Mouse (Mus musculus) small intestine, adult 10 weeks (tissue): ENCODE results near the gene Hist1h2ao. TPM values are rescaled to one million over a fixed set of nuclear protein-coding genes. Genes with fewer than 3 reads are reported as not detected.

Experiments used
- polyA plus RNA-seq: library from polyadenylated mRNA; stranded (reverse); fragments of 350-450 nt; fragmentation: Illumina TruSeq; extraction: RNeasy Lipid Tissue Mini Kit (QIAGEN cat#74804); gene quantifications from one replicate; pipeline ENCODE4 v1.2.3, GENCODE M21; 2014; ENCODE audit warnings: low replicate concordance

The Hist1h2ao gene
- not detected for polyA plus RNA-seq

DNA sequence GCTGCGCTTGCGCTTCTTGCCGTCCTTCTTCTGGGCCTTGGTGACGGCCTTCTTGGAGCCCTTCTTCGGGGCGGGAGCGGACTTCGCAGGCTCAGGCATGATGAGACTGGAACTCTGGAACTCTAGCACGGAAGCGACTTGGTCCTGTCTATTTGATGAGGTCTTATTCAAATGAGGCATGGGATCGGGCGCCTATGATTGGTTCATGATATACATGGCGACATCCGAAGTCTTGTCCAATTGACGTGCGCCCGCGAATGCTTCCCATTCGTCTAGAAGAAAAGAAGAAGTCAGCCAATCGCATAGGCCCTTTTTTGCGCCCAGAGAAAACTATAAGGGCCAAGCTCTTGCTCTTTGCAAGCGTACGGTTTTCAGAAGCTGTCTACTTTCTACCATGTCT lies at the start of gene Hist1h2ao, which contains the start of gene Hist1h2bq:
Hist1h2ao (plus strand) TSS at position 393 of the 400 bp plus-strand sequence.
Hist1h2bq (minus strand) TSS at position 125 of the 400 bp plus-strand sequence.

DNA sequence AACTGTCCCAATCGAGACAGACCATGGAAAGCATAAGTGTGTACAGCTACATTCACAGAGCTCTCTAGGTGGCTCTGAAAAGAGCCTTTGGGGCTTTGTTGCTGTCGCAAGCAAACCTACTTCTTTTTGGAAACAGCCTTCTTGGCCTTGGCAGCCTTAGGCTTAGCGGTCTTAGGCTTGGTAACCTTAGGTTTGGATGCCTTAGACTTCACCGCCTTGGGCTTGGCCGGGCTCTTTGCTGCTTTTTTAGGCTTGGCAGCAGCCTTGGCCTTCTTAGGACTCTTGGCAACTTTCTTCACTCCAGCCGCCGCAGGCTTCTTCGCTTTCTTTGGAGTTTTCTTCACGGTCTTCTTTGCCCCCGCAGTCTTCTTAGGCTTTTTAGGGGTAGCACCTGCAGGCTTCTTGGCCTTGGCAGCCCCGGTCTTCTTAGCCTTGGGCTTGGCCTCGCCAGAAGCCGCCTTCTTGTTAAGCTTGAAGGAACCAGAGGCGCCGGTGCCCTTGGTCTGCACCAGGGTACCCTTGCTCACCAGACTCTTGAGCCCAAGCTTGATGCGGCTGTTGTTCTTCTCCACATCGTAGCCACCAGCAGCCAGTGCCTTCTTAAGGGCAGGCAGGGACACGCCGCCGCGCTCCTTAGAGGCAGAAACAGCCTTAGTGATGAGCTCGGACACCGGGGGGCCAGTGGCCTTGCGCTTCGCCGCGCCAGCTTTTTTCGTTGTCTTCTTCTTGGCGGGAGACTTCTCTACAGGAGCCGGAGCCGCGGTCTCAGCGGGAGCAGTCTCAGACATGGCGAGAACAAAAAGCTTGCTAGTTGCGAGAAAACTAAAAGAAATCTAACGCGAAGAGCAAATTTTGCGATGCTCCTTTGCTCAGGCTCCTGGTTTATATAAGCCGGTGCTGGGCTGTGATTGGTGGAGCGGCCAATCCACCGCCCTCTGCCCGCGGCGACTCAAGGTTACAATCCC lies 30.2 kb upstream of the Hist1h2ao start, which contains the start of gene Hist1h1b:
Hist1h1b (minus strand) TSS at position 859 of the 965 bp plus-strand sequence.

DNA sequence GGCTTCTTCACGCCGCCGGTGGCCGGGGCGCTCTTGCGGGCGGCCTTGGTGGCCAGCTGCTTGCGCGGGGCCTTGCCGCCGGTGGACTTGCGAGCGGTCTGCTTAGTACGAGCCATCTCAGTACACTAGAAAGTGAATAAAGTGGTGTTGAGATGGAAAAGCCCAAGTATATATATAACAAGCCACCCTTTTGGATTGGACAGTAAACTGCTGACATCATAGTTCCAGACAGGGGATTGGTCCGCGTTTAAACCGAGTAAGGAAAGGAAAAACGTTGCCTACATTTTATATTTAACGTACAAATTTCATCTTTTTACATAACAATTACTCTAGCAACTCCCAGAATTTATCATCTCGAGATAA lies 27.0 kb upstream of the Hist1h2ao start, which contains the start of gene Hist1h3i:
Hist1h3i (minus strand) TSS at position 116 of the 363 bp plus-strand sequence.

DNA sequence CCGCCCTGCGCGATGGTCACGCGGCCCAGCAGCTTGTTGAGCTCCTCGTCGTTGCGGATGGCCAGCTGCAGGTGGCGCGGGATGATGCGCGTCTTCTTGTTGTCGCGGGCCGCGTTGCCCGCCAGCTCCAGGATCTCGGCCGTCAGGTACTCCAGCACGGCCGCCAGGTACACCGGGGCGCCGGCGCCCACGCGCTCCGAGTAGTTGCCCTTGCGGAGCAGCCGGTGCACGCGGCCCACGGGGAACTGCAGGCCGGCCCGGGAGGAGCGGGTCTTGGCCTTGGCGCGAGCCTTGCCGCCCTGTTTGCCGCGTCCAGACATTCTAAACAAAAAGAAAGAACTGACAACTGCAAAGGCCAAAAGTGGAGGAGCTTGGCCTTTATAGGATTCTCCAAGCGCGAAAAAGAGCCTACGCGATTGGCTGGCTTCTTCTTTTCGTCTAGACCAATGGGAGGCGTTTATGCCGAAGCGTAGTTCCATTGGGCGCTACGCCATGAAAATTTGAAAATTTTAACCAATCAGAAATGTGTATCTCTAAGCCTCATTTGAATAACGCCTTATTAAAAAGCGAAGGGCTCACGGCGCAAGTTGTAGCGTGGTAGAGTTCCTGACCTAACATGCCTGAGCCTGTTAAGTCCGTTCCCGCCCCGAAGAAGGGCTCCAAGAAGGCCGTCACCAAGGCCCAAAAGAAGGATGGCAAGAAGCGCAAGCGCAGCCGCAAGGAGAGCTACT lies 23.2 kb upstream of the Hist1h2ao start, which contains the start of the genes Hist1h2an and Hist1h2bp:
Hist1h2an (minus strand) TSS at position 320 of the 731 bp plus-strand sequence.
Hist1h2bp (plus strand) TSS at position 563 of the 731 bp plus-strand sequence.

DNA sequence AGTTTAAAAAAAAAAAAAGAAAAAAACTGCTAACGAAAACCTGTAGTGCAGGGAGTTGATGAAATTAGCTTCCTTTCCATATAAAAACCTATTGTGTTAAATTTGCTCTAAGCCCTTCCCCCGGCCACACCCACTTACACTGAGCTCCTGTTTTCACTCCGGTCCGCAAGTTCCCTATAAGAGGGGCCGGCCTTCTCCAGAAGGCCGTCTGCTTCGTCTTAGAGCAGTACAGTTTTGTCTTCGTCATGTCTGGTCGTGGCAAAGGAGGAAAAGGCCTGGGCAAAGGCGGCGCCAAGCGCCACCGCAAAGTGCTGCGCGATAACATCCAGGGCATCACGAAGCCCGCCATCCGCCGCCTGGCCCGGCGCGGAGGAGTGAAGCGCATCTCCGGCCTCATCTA lies 1.3 kb downstream of the Hist1h2ao start, which contains the start of gene Hist1h4m:
Hist1h4m (plus strand) TSS at position 208 of the 400 bp plus-strand sequence.

DNA sequence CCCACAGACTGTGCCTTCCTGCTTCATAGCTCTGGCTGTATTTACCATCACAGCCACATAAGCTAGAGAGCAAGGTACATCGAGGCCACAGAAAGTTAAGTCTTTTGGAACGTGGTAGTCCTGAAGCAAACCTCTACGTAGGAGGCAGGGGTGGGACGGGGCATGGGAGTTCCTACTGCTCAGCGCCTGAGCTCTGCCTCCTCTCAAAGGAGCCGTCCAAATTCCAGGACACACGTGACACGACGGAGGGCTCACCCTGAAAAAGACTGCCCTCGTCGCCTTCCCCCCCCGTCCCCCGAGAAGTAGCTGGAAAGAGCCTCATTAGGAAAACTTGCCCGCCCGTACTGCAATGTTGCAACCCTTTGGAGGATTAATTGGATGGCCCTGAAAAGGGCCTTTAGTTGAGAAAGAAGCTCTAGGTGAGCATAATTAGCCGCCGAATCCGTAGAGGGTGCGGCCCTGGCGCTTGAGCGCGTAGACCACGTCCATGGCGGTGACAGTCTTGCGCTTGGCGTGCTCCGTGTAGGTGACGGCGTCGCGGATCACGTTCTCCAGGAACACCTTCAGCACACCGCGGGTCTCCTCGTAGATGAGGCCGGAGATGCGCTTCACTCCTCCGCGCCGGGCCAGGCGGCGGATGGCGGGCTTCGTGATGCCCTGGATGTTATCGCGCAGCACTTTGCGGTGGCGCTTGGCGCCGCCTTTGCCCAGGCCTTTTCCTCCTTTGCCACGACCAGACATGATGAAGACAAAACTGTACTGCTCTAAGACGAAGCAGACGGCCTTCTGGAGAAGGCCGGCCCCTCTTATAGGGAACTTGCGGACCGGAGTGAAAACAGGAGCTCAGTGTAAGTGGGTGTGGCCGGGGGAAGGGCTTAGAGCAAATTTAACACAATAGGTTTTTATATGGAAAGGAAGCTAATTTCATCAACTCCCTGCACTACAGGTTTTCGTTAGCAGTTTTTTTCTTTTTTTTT lies 21.4 kb downstream of the Hist1h2ao start, which contains the start of gene Hist1h4n:
Hist1h4n (minus strand) TSS at position 779 of the 977 bp plus-strand sequence.

DNA sequence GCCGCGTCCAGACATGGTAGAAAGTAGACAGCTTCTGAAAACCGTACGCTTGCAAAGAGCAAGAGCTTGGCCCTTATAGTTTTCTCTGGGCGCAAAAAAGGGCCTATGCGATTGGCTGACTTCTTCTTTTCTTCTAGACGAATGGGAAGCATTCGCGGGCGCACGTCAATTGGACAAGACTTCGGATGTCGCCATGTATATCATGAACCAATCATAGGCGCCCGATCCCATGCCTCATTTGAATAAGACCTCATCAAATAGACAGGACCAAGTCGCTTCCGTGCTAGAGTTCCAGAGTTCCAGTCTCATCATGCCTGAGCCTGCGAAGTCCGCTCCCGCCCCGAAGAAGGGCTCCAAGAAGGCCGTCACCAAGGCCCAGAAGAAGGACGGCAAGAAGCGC lies 23.2 kb downstream of the Hist1h2ao start, which contains the start of the genes Hist1h2ap and Hist1h2br:
Hist1h2ap (minus strand) TSS at position 47 of the 400 bp plus-strand sequence.
Hist1h2br (plus strand) TSS at position 283 of the 400 bp plus-strand sequence.

Other genes starting within 250 kb of the Hist1h2ao start
- gene Olfr1364, start 228.7 kb upstream of the Hist1h2ao start, polyA plus RNA-seq: not detected
- not detected for gene Olfr1362, start 196.4 kb upstream of the Hist1h2ao start, polyA plus RNA-seq
- gene Olfr11, start 167.9 kb upstream of the Hist1h2ao start, polyA plus RNA-seq: not detected
- gene Olfr1361, start 147.1 kb upstream of the Hist1h2ao start, polyA plus RNA-seq: not detected
- gene Olfr1360, start 133.1 kb upstream of the Hist1h2ao start, polyA plus RNA-seq: not detected
- gene Olfr1359, start 112.4 kb upstream of the Hist1h2ao start, polyA plus RNA-seq: not detected
- not detected for gene Hist1h2bl, start 94.3 kb upstream of the Hist1h2ao start, polyA plus RNA-seq
- gene Hist1h2ai, start 94.0 kb upstream of the Hist1h2ao start, polyA plus RNA-seq: not detected
- not detected for gene Hist1h3h, start 92.8 kb upstream of the Hist1h2ao start, polyA plus RNA-seq
- not detected for gene Hist1h2bm, start 88.4 kb upstream of the Hist1h2ao start, polyA plus RNA-seq
- 1.7 TPM for gene Hist1h4j, start 75.4 kb upstream of the Hist1h2ao start, polyA plus RNA-seq
- not detected for gene Hist1h4k, start 60.0 kb upstream of the Hist1h2ao start, polyA plus RNA-seq
- not detected for gene Hist1h2ak, start 56.6 kb upstream of the Hist1h2ao start, polyA plus RNA-seq
- gene Hist1h2bn, start 56.3 kb upstream of the Hist1h2ao start, polyA plus RNA-seq: not detected
- not detected for gene Hist1h1b, start 29.8 kb upstream of the Hist1h2ao start, polyA plus RNA-seq
- not detected for gene Hist1h3i, start 27.1 kb upstream of the Hist1h2ao start, polyA plus RNA-seq
- not detected for gene Hist1h2an, start 23.2 kb upstream of the Hist1h2ao start, polyA plus RNA-seq
- gene Hist1h2bp, start 23.0 kb upstream of the Hist1h2ao start, polyA plus RNA-seq: not detected
- gene Hist1h2bq, start 268 bp upstream of the Hist1h2ao start, polyA plus RNA-seq: 1.1 TPM
- not detected for gene Hist1h4m, start 1.3 kb downstream of the Hist1h2ao start, polyA plus RNA-seq
- not detected for gene Hist1h4n, start 21.7 kb downstream of the Hist1h2ao start, polyA plus RNA-seq
- not detected for gene Hist1h2ap, start 23.0 kb downstream of the Hist1h2ao start, polyA plus RNA-seq
- gene Hist1h2br, start 23.3 kb downstream of the Hist1h2ao start, polyA plus RNA-seq: 0.85 TPM
- gene Zfp184, start 134.6 kb downstream of the Hist1h2ao start, polyA plus RNA-seq: 0.93 TPM
- not detected for gene Pom121l2, start 170.7 kb downstream of the Hist1h2ao start, polyA plus RNA-seq
- gene Prss16, start 199.3 kb downstream of the Hist1h2ao start, polyA plus RNA-seq: 0.74 TPM
- gene Hist1h2ah, start 225.1 kb downstream of the Hist1h2ao start, polyA plus RNA-seq: not detected
- gene Hist1h2bk, start 225.4 kb downstream of the Hist1h2ao start, polyA plus RNA-seq: not detected
- gene Hist1h4i, start 230.9 kb downstream of the Hist1h2ao start, polyA plus RNA-seq: 2.1 TPM
- gene Hist1h2ag, start 232.5 kb downstream of the Hist1h2ao start, polyA plus RNA-seq: not detected
- gene Hist1h2bj, start 232.7 kb downstream of the Hist1h2ao start, polyA plus RNA-seq: not detected